Mouse (Mus musculus): ENCODE results near the gene Stk24. TPM values are rescaled to one million over a fixed set of nuclear protein-coding genes. Genes with fewer than 3 reads are reported as not detected.

Stk24 gene
- polyA plus RNA-seq, 1 experiment from 2014 or later = 51.5 TPM

DNA sequence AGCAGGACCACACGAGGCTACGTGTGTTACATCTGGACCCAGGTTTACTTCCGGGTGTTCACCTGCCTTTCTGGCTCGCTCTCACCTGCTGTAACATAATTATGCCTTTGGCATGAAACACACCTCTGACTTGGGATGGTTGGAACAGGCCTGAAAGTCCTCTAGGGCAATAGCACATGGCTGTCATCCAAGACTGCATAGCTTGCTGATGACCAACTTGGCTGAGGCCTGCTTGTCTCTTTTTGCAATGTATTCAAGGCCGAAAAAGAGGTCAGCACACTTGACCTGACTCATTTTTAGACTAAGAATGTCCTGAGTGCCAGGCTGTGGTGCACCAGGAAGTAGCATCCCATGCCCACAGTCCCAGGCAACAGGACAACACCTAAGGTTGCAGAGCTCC lies 12.1 kb upstream of the Stk24 start:
- Histone ChIP-seq H3K9me3 (ENCODE audit: control insufficient read depth, low read length) (no peaks in the 10 kb centered on the region), H3K4me1 (ENCODE audit: control insufficient read depth, insufficient read depth, low read length) (no peaks in the 10 kb centered on the region), H3K27me3 (ENCODE audit: control insufficient read depth, insufficient read depth, low read length) (no peaks in the 10 kb centered on the region), H3K4me3 (ENCODE audit: low read length) (no peak overlapping the region), H3K4me2 (replicated peaks; ENCODE audit: low read depth, low read length) (no peak overlapping the region), H3K27ac (ENCODE audit: low read depth, low read length) (no peak overlapping the region), H3K36me3 (ENCODE audit: control insufficient read depth, insufficient read depth, low read length) (no peaks in the 10 kb centered on the region), H3K9ac (ENCODE audit: low read depth, low read length) (no peak overlapping the region)
- no peak for ATAC-seq (ENCODE audit: low FRiP score, low TSS enrichment)
- WGBS = 83% methylated on average over 5 of the region's 5 CpGs

DNA sequence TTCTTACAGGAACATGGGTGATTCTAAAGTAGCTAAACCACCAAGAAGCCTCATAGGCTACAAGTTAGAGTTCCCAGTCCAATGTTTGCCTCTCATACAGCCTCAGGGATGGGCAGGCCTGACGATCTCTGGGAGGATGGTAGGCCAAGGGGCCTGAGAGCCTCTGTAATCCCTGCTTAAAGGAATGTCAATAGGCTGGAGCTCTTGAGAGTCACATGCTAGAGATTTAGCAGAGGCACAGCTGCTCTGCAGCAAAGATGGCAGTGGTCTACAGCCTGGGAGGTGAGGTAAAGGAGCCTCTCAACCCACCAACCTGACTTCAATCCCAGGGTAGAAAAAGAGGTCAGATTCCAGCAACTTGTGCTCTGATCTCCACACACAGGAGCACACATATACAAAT lies 7.9 kb upstream of the Stk24 start:
- no peak for ATAC-seq (ENCODE audit: low FRiP score, low TSS enrichment)
- Histone ChIP-seq H3K4me1 (ENCODE audit: control insufficient read depth, insufficient read depth, low read length) (no peaks in the 10 kb centered on the region), H3K4me2 (replicated peaks; ENCODE audit: low read depth, low read length) (no peak overlapping the region), H3K36me3 (ENCODE audit: control insufficient read depth, insufficient read depth, low read length) (no peaks in the 10 kb centered on the region), H3K27me3 (ENCODE audit: control insufficient read depth, insufficient read depth, low read length) (no peaks in the 10 kb centered on the region), H3K4me3 (ENCODE audit: low read length) (no peak overlapping the region), H3K9me3 (ENCODE audit: control insufficient read depth, low read length) (no peaks in the 10 kb centered on the region), H3K9ac (ENCODE audit: low read depth, low read length) (no peak overlapping the region), H3K27ac (ENCODE audit: low read depth, low read length) (no peak overlapping the region)
- 78% methylated on average over 1 of the region's 1 CpGs for WGBS

DNA sequence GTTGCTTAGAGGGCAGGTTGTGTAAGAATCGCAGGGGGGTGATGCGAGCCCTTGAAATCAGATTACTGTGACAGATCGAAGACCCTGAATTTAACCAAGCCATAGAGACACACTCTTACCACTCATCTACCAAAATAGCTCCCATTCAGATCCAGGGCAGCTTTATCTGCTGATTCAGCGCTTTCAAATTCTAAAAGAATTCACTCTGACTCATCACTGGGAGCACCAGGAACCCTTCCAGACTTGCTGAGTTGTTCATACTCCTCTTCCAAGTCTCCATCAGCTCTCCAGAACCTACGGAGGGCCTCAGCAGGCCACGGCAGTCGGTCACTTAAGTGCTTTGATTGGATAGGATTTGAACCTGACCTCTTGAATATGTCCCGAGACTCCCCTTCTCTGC lies 5.6 kb upstream of the Stk24 start:
- Histone ChIP-seq H3K27me3 (ENCODE audit: control insufficient read depth, insufficient read depth, low read length) (no peaks in the 10 kb centered on the region), H3K9me3 (ENCODE audit: control insufficient read depth, low read length) (no peaks in the 10 kb centered on the region), H3K4me1 (ENCODE audit: control insufficient read depth, insufficient read depth, low read length) (no peaks in the 10 kb centered on the region), H3K4me2 (replicated peaks; ENCODE audit: low read depth, low read length) (no peak overlapping the region), H3K9ac (ENCODE audit: low read depth, low read length) (no peak overlapping the region), H3K4me3 (ENCODE audit: low read length) (no peak overlapping the region), H3K27ac (ENCODE audit: low read depth, low read length) (no peak overlapping the region), H3K36me3 (ENCODE audit: control insufficient read depth, insufficient read depth, low read length) (no peaks in the 10 kb centered on the region)
- no peak for ATAC-seq (ENCODE audit: low FRiP score, low TSS enrichment)
- 78% methylated on average over 8 of the region's 8 CpGs for WGBS

DNA sequence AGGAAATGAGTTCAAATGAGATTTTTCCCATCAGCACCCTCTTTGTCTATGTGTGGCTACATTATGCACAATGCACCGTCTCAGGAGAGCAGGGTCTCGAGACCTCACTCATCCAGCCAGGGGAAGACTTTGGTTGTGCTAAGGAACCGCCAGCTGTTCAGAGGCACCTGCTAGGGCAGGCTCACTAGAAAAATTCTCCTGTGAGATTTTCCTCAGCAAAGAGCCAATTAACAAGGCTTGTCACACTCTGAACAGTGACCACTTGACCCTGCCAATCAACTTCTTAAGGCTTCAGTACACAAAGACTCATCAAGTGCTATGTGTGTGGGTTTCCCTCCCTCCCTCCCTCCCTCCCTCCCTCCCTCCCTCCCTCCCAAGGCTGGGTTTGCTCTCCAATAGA lies 4.0 kb upstream of the Stk24 start:
- no peaks in the 10 kb centered on the region for H3K27me3 ChIP-seq (ENCODE audit: control insufficient read depth, insufficient read depth, low read length)
- no peak for ATAC-seq (ENCODE audit: low FRiP score, low TSS enrichment)
- WGBS = 57% methylated on average over 3 of the region's 3 CpGs
- H3K9ac ChIP-seq (ENCODE audit: low read depth, low read length) = no peak overlapping the region
- H3K4me1 ChIP-seq (ENCODE audit: control insufficient read depth, insufficient read depth, low read length) = peaks cover 7% of the 10 kb centered on the region
- H3K4me3 ChIP-seq (ENCODE audit: low read length) = no peak overlapping the region
- no peak overlapping the region for H3K27ac ChIP-seq (ENCODE audit: low read depth, low read length)
- H3K36me3 ChIP-seq (ENCODE audit: control insufficient read depth, insufficient read depth, low read length) = no peaks in the 10 kb centered on the region
- no peak overlapping the region for H3K4me2 ChIP-seq (replicated peaks; ENCODE audit: low read depth, low read length)
- no peaks in the 10 kb centered on the region for H3K9me3 ChIP-seq (ENCODE audit: control insufficient read depth, low read length)

DNA sequence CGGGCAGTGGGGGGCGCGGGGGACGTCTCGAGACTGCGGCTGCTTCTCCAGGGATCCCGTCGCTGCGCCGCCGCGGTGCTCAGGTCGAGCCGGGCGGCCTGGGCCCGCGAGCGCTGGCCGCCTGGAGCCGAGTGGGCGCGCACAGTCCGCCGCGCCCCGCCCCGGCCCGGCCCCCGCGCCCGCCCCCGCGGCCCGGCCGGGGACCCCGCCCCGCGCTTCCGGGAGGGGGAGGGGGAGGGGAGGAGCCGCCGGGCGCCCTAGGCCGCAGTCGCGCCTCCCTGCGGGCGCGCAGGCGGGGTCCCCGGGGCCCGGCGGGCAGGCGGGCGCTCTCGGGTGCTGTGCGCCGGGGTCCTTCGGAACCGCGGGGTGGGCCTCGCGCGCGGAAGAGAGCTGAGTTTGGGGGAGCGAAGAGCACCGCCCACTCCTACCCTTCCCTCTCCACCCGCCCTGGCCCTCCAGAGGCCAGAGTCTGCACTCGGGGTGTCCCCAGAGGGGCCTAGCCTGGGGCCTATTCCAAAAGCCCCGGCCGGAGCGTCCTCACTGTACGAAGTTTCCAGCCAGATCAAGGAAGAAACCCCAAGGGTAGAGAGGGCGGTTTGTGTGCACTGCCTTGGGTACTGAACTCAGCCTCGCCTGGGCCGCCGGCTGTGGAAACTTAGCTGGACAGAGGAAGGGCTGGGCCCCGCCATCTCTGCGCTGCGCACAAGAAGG lies 540 bp downstream of the Stk24 start:
- H3K4me3 ChIP-seq (ENCODE audit: low read length) = peak overlapping the region; percentile 69
- H3K9ac ChIP-seq (ENCODE audit: low read depth, low read length) = peak overlapping the region; percentile 84
- WGBS = under 1% methylated on average over 54 of the region's 79 CpGs
- no peaks in the 10 kb centered on the region for H3K27me3 ChIP-seq (ENCODE audit: control insufficient read depth, insufficient read depth, low read length)
- peak; percentile 95 for ATAC-seq (ENCODE audit: low FRiP score, low TSS enrichment)
- peak overlapping the region; percentile 66 for H3K4me2 ChIP-seq (replicated peaks; ENCODE audit: low read depth, low read length)
- H3K27ac ChIP-seq (ENCODE audit: low read depth, low read length) = peak overlapping the region; percentile 98
- H3K36me3 ChIP-seq (ENCODE audit: control insufficient read depth, insufficient read depth, low read length) = no peaks in the 10 kb centered on the region
- peaks cover 22% of the 10 kb centered on the region for H3K4me1 ChIP-seq (ENCODE audit: control insufficient read depth, insufficient read depth, low read length)
- no peaks in the 10 kb centered on the region for H3K9me3 ChIP-seq (ENCODE audit: control insufficient read depth, low read length)

DNA sequence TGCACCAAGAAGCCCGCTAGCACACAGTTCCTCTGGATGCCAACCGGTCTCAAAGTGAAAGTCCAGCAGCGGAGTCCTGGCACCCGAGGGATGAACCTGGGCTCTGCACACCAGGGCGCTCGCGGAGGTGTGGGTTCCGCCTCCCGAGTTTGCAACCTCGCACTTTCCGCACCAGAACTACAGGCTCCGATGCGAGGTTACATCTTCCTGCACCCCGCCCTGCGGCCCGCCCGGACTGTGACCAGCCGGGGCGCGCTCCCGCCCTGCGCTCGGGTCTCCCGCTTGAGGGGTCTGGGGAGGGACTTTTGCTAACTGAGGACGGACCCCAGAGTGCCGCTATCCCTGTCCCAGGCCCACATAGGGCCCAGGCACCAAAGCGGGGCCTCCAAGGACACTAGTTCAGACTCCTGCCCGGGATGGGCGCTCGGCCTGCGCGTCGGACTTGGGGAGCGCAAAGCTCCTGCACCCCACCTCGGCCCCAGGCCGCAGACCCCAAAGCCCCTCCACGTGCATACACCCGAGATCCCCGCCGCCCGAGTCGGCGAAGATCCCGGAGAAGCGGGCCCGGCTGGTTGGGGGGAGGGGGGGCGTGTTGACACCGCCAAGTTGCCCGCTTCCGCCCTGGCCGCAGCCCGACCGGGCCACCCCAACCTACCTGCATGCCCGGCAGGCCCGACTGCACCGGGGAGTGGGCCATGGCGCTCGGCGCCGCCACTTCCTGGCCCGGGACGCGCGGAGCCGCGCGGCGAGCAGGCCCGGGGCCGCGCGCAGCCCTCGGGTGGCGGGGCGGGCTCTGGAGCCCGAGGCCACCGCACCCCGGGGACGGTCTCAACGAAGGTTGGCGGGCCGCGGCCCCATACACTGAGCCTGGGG lies 1.3 kb downstream of the Stk24 start:
- H3K4me3 ChIP-seq (ENCODE audit: low read length) = peak overlapping the region; percentile 69
- peak overlapping the region; percentile 64 for H3K4me2 ChIP-seq (replicated peaks; ENCODE audit: low read depth, low read length)
- no peaks in the 10 kb centered on the region for H3K9me3 ChIP-seq (ENCODE audit: control insufficient read depth, low read length)
- no peaks in the 10 kb centered on the region for H3K36me3 ChIP-seq (ENCODE audit: control insufficient read depth, insufficient read depth, low read length)
- H3K27ac ChIP-seq (ENCODE audit: low read depth, low read length) = peak overlapping the region; percentile 94
- H3K27me3 ChIP-seq (ENCODE audit: control insufficient read depth, insufficient read depth, low read length) = no peaks in the 10 kb centered on the region
- H3K9ac ChIP-seq (ENCODE audit: low read depth, low read length) = peak overlapping the region; percentile 84
- WGBS = 1% methylated on average over 72 of the region's 83 CpGs
- peaks cover 22% of the 10 kb centered on the region for H3K4me1 ChIP-seq (ENCODE audit: control insufficient read depth, insufficient read depth, low read length)
- peak; percentile 79 for ATAC-seq (ENCODE audit: low FRiP score, low TSS enrichment)

DNA sequence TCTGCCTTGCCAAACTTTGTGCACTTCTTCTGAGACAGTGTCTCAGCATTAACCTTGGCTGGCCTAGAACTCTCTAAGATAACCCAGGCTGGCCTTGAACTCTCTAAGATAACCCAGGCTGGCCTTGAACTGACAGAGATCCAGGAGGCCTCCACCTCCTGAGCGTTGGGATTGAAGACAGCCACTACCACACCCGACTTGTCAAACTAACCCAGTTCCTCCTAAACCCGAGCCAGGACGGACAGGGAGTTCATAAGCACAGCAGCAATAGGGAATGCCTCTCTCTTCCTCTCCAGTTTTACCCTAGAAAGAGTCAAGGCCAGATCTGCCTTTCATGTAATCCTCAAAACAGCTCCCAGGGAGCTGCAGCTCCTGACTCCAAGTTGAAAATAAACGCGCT lies 3.2 kb downstream of the Stk24 start:
- no peak overlapping the region for H3K4me2 ChIP-seq (replicated peaks; ENCODE audit: low read depth, low read length)
- 60% methylated on average over 6 of the region's 6 CpGs for WGBS

DNA sequence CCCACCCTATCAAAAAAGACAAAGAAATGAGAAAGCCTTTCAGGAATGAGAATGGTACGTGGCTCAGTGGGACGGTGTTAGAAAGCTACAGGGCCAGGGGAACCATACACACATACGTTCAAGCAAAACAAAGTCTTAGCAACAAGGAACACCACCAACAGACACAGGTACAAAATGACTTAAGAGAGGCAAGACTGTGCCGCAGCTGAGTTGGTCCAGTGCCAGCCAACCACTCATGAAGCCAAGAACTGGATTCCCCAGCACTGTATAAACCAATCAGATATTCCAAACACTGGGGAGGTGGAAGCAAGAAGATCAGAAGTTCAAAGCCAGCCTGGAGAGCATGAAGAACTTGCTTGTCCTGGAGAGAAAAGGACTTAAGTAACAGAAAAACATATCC lies 5.9 kb downstream of the Stk24 start:
- no peak for ATAC-seq (ENCODE audit: low FRiP score, low TSS enrichment)
- no peak overlapping the region for H3K4me2 ChIP-seq (replicated peaks; ENCODE audit: low read depth, low read length)
- H3K9ac ChIP-seq (ENCODE audit: low read depth, low read length) = no peak overlapping the region
- WGBS = 85% methylated on average over 4 of the region's 4 CpGs
- no peaks in the 10 kb centered on the region for H3K9me3 ChIP-seq (ENCODE audit: control insufficient read depth, low read length)
- peaks cover 34% of the 10 kb centered on the region; the same call in 1 of the 2 replicates for H3K4me1 ChIP-seq (ENCODE audit: control insufficient read depth, insufficient read depth, low read length)
- no peaks in the 10 kb centered on the region for H3K36me3 ChIP-seq (ENCODE audit: control insufficient read depth, insufficient read depth, low read length)
- no peak overlapping the region for H3K4me3 ChIP-seq (ENCODE audit: low read length)
- H3K27ac ChIP-seq (ENCODE audit: low read depth, low read length) = no peak overlapping the region
- no peaks in the 10 kb centered on the region for H3K27me3 ChIP-seq (ENCODE audit: control insufficient read depth, insufficient read depth, low read length)

More for the DNA sequence above, 3.2 kb downstream of the Stk24 start:
- H3K9ac ChIP-seq (ENCODE audit: low read depth, low read length) = no peak overlapping the region
- no peaks in the 10 kb centered on the region for H3K9me3 ChIP-seq (ENCODE audit: control insufficient read depth, low read length)
- H3K27ac ChIP-seq (ENCODE audit: low read depth, low read length) = no peak overlapping the region
- no peaks in the 10 kb centered on the region for H3K27me3 ChIP-seq (ENCODE audit: control insufficient read depth, insufficient read depth, low read length)
- ATAC-seq (ENCODE audit: low FRiP score, low TSS enrichment) = no peak
- no peaks in the 10 kb centered on the region for H3K36me3 ChIP-seq (ENCODE audit: control insufficient read depth, insufficient read depth, low read length)
- no peak overlapping the region for H3K4me3 ChIP-seq (ENCODE audit: low read length)
- H3K4me1 ChIP-seq (ENCODE audit: control insufficient read depth, insufficient read depth, low read length) = peaks cover 32% of the 10 kb centered on the region

DNA sequence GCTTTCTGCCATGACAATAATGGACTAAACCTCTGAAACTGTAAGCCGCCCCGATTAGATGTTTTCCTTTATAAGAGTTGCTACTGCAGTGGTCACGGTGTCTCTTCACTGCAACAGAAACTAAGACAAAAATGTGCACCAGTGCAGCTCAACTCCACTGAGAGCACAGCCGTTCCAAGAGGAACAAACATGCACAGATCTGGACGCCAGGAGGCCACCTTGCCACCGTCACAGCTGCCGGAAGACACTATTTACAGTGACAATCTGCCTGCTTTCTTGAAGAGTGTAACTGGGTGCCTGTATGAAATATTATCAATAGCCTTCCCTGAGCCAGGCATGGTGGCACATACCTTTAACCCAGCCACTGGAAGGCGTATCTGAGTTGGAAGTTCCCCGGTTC lies 6.8 kb downstream of the Stk24 start:
- Histone ChIP-seq H3K4me3 (ENCODE audit: low read length) (no peak overlapping the region), H3K4me1 (ENCODE audit: control insufficient read depth, insufficient read depth, low read length) (peaks cover 43% of the 10 kb centered on the region), H3K27me3 (ENCODE audit: control insufficient read depth, insufficient read depth, low read length) (no peaks in the 10 kb centered on the region), H3K9ac (ENCODE audit: low read depth, low read length) (no peak overlapping the region), H3K4me2 (replicated peaks; ENCODE audit: low read depth, low read length) (no peak overlapping the region), H3K36me3 (ENCODE audit: control insufficient read depth, insufficient read depth, low read length) (no peaks in the 10 kb centered on the region), H3K27ac (ENCODE audit: low read depth, low read length) (no peak overlapping the region), H3K9me3 (ENCODE audit: control insufficient read depth, low read length) (no peaks in the 10 kb centered on the region)
- WGBS = 89% methylated on average over 9 of the region's 9 CpGs
- no peak for ATAC-seq (ENCODE audit: low FRiP score, low TSS enrichment)

All from kidney, embryonic 14.5 days (tissue).